Mouse (Mus musculus): ENCODE data around the gene Dlk2.
A peak's percentile ranks its signal among the peaks of the same experiment; 100 is the strongest.

Gene Dlk2

GRCm38 (mm10) chr17:46322046-46322823 lies 25.0 kb downstream of the Dlk2 start:
- no peak for DNase-seq (ENCODE audit: low spot score in 2 of 2)

- no peak for DNase-seq (ENCODE audit: low spot score in 2 of 2)
These were observed 30.2 kb downstream of the Dlk2 start for GRCm38 (mm10) chr17:46327413-46327905.

- DNase-seq (ENCODE audit: low spot score in 2 of 2): peak; percentile 97
These were observed 30.8 kb downstream of the Dlk2 start, which contains the start of gene Abcc10 for GRCm38 (mm10) chr17:46327906-46328534. Abcc10 (minus strand) TSS chr17:46328352.

- DNase-seq (ENCODE audit: low spot score in 2 of 2): no peak
These were observed 31.5 kb downstream of the Dlk2 start for GRCm38 (mm10) chr17:46328723-46329122.

- peak in 1 of 2 experiments; percentile 30 for DNase-seq (ENCODE audit: low spot score in 2 of 2)
These were observed 39.3 kb downstream of the Dlk2 start for GRCm38 (mm10) chr17:46336475-46336874.

GRCm38 (mm10) chr17:46341208-46341607 lies 44.0 kb downstream of the Dlk2 start:
- peak in 1 of 2 experiments; percentile 38 for DNase-seq (ENCODE audit: low spot score in 2 of 2)

GRCm38 (mm10) chr17:46351026-46351700 lies 53.9 kb downstream of the Dlk2 start:
- DNase-seq (ENCODE audit: low spot score in 2 of 2): no peak

Data from natural killer cell, adult 2 months (primary cell).